Mouse (Mus musculus) ES-CJ7 (cell line): ENCODE data around the gene Trappc6a.
A peak's percentile ranks its signal among the peaks of the same experiment; 100 is the strongest.

Experiments
- DNase-seq: peaks from one replicate; pipeline ENCODE4 v3.0.0; 2011; ENCODE audit warnings: low read depth, low spot score

Trappc6a gene

GRCm38 (mm10) chr7:19561431-19561764 is 53.2 kb downstream of the Trappc6a start:
- DNase-seq = no peak

GRCm38 (mm10) chr7:19561765-19562642 is 53.8 kb downstream of the Trappc6a start:
- DNase-seq = peak; percentile 95

GRCm38 (mm10) chr7:19562643-19563410 is 54.6 kb downstream of the Trappc6a start, which contains the start of gene Ppp1r37:
Ppp1r37 (minus strand) TSS chr7:19563076.
- DNase-seq = peak; percentile 21

- no peak for DNase-seq
Observed at GRCm38 (mm10) chr7:19563884-19564283, 55.7 kb downstream of the Trappc6a start.

GRCm38 (mm10) chr7:19564455-19564854 is 56.3 kb downstream of the Trappc6a start:
- DNase-seq = peak; percentile 69
